Mouse (Mus musculus): ENCODE measurements around the gene Pkig. TPM values are rescaled to one million over a fixed set of nuclear protein-coding genes. Genes with fewer than 3 reads are reported as not detected.

Gene Pkig
- 72.6 and 78.2 TPM in 2 replicates for polyA plus RNA-seq (2012; rRNA removed)

DNA sequence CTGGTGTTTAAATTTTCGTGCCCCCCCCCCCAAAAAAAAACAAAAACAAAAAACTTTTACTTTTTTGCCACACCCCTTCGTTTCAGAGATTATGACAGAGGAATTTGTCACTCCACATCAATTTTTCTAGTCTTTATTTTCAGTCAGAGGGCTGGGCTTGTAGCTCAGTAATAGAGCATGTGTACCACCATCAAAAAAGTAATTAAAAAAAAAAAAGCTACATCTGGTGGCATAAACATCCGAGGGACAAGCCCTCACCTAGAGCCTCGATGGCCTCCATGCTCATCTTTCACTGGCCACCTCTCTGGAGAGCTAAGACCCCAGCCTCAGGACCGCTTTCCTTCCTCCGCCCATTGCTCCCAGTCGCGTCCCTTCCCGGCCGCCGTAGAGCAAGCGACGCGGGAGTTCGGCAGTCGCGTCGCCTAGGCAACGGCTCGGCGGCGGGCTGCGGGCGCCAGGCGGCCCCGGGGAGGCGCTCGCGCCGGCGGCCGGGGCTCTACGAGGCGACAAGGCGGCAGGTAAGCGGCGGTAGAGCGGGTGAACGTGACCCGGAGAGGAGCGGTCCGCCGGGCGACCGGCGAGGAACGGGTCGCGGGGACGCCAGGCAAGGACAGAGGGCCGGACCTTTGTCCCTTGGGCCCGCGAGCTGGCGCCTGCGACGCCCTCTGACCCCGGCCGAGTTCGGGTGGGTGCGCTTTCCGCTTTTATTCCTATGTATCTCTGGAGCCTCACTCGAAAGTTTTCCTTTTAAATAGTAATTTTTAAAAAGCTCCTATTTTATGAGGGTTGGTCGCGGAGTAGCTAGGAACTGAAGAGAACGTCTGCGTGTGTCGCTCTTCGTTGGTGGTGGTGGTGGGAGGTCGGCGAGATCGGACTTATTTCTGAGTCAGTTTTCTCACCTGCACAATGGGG is at the start of gene Pkig:
Gene Pkig, plus strand, starts transcription at position 412 of the 912 bp plus-strand sequence.

DNA sequence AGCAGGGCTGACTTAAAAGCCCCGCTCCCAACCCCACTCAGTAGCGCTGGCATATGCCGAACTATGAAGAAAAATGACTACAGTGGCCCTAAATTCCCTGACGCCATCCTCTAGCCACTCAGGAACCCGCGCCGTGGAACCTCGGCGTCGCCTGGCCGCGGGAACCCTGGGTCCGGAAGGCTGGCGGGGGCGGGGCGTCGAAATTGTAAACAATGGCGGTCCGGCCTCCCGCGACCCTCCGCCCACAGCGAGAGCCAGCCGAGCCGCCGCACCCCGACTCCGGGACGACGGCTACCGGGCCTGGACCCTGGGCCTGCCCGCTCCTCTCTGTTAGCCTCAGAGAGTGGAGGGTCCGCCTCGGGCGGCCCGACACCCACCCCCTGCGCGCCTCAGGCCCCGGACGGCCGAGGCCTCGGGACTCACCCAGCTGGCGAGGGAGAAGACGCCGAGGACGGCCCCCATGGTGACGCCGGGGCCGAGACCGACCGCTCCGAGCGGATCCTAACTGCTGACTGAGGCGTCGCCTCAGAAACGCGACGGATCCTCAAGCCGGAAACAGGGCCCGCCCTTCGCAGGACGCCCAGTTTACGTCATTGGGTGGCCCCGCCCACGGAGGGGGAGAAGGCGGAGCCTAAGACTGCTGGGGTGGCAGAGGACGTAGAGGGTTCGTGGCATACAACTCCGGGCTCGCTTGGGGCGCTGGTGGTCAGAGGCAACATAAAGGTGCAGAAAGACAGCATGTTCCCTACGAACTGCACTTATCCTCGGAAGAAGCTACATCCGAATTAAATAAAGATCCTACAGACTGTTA is 13.4 kb upstream of the Pkig start, which contains the start of gene Serinc3:
Gene Serinc3, minus strand, starts transcription at position 557 of the 811 bp plus-strand sequence.

DNA sequence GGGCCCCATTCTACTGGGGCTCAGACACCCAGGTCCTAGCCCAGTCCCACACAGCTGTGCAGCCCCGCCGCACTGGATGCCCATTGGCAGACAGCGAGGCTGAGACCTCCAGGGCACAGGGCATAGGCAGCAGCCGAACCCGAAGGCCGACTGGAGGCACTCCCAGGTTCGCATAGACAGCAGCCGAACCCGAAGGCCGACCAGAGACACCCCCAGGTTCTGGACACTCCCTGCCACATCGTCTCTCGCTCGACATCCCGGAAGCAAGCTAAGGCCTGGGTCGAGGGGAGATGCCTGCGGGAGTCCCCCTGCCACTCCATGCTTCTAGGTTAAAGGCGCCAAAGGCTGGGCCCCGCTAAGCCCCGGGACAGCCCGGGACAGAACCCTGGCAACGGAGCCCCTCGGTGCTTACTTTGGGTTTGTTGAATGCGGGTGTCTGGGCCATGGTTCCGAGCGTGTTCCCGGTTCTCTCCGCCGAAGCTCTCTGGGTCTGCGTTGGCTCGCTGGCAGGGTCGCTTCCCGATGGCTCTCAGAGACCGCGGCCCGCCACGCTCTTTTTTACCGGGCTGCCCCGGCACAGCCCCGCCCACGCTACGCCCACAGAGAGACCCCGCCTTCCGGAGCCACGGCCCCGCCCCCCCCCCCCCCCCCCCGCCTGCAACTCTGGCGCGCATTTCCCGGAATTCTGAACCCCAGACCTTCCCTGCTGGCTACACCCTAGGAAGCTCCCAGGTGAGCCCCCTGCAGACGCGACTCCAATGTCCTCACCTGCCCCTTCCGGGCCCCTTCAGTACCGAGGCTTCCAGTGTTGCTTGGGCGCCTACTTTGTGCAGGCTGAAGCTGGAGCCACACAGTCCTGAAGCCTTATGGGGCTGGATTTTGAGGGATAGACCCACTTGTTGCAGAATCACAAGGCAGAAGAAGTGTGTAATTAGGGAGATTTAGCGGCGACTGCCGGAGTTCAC is 91.7 kb downstream of the Pkig start, which contains the start of gene Ada:
Gene Ada, minus strand, starts transcription at position 593 of the 965 bp plus-strand sequence.

Other genes starting within 250 kb of the Pkig start
- gene Oser1, start 233.7 kb upstream of the Pkig start, polyA plus RNA-seq (2012; rRNA removed), result 27.2 and 27.8 TPM in 2 replicates
- 137 and 146 TPM in 2 replicates for gene Gdap1l1, start 219.9 kb upstream of the Pkig start, polyA plus RNA-seq (2012; rRNA removed)
- 7.1 and 7.4 TPM in 2 replicates for gene Fitm2, start 185.8 kb upstream of the Pkig start, polyA plus RNA-seq (2012; rRNA removed)
- gene R3hdml, start 166.1 kb upstream of the Pkig start, polyA plus RNA-seq (2012; rRNA removed), result 0.14 and 0.27 TPM in 2 replicates
- gene Hnf4a, start 151.6 kb upstream of the Pkig start, polyA plus RNA-seq (2012; rRNA removed), result 0.03 TPM in 2 replicates
- 28.1 and 28.4 TPM in 2 replicates for gene Ttpal, start 56.1 kb upstream of the Pkig start, polyA plus RNA-seq (2012; rRNA removed)
- gene Serinc3, start 13.3 kb upstream of the Pkig start, polyA plus RNA-seq (2012; rRNA removed), result 101 and 104 TPM in 2 replicates
- gene Ada, start 91.9 kb downstream of the Pkig start, polyA plus RNA-seq (2012; rRNA removed), result 4.0 and 4.4 TPM in 2 replicates
- 0.23 and 0.37 TPM in 2 replicates for gene Ccn5, start 162.5 kb downstream of the Pkig start, polyA plus RNA-seq (2012; rRNA removed)
- gene Kcnk15, start 195.3 kb downstream of the Pkig start, polyA plus RNA-seq (2012; rRNA removed), result 0.12 TPM in 1 of 2 replicates, not detected in the other